Mouse (Mus musculus): ENCODE measurements at regions not wholly inside any gene's neighbourhood (a gene's known extent, or its start where the extent isn't known, plus 50 kb on each side); places are given as distances from the start of the nearest gene placed in this dataset.

DNA sequence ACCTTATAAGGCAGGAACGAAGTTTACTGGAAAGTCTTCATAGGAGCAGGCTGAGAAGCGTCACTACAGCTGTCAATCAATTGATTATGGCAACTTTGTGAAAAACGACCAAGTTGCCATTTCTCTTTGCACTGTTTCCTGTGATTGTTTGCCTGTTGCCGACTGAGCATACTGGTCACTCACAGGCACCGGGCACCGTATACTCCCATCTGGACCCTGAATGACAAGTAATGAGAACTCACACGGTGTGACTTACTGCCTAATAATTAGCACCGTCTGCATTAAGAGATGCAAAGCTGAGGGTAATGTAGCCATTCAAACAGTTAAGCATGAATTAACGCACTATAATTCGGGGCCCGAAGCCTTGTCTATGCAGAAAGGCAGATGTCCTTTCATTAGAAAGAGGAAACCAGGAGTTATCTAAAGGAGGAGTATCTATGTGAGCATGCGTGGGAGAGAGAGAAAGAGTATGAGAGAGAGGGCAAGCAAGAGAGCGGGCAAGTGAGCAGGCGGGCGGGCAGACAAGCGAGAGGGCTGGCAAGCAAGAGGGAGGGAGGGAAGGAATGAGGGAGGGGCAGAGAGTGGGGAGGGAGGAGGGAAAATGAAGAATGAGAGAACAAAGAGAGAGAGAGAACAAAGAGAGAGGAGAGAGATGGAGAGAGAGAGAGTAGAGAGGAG is 231.4 kb upstream of the Arid2 start:
- TF ChIP-seq CTCF (IDR thresholded peaks at IDR 0.05; ENCODE audit: borderline replicate concordance, control insufficient read depth, extremely low read depth, insufficient read depth, low read length, poor library complexity) (no peak), POLR2A (IDR thresholded peaks at IDR 0.05; ENCODE audit: control insufficient read depth, extremely low read depth, insufficient read depth, low read length, poor library complexity) (no peak)
- Histone ChIP-seq H3K27me3 (ENCODE audit: control insufficient read depth, insufficient read depth, low read length) (no peaks in the 10 kb centered on the region), H3K4me1 (replicated peaks; ENCODE audit: control insufficient read depth, insufficient read depth, low read length) (no peaks in the 10 kb centered on the region), H3K36me3 (ENCODE audit: control insufficient read depth, insufficient read depth, low read length) (no peaks in the 10 kb centered on the region), H3K4me3 (ENCODE audit: control insufficient read depth, insufficient read depth, low read length) (no peak overlapping the region), H3K27ac (ENCODE audit: control insufficient read depth, insufficient read depth, low read length) (no peak overlapping the region)
- WGBS = 71% methylated on average over 16 of the region's 16 CpGs
- no peak for DNase-seq

DNA sequence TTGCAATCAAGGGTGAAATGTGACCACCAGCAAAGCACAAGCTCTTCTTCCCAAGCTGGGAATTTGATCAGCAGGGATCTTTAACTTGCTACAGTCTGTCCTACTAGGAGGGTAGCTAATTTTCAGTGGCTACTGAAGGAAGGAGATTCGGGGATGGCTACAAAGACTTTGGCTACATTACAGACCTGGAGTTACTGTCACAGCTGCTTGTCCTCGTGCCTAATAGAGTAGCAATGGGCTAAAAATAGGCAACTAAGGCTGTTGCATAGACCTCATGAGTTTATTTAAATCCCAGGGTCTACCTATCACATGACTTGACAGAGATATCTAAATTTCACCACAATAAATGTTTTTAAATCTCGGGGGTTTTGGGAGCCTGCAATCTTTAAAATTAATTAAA is 227.7 kb upstream of the Arid2 start:
- no peak for TF ChIP-seq CTCF (IDR thresholded peaks at IDR 0.05; ENCODE audit: borderline replicate concordance, control insufficient read depth, extremely low read depth, insufficient read depth, low read length, poor library complexity)
- TF ChIP-seq POLR2A (IDR thresholded peaks at IDR 0.05; ENCODE audit: control insufficient read depth, extremely low read depth, insufficient read depth, low read length, poor library complexity) = no peak
- H3K27me3 ChIP-seq (ENCODE audit: control insufficient read depth, insufficient read depth, low read length) = no peaks in the 10 kb centered on the region
- H3K27ac ChIP-seq (ENCODE audit: control insufficient read depth, insufficient read depth, low read length) = no peak overlapping the region
- no peaks in the 10 kb centered on the region for H3K36me3 ChIP-seq (ENCODE audit: control insufficient read depth, insufficient read depth, low read length)
- H3K4me1 ChIP-seq (replicated peaks; ENCODE audit: control insufficient read depth, insufficient read depth, low read length) = no peaks in the 10 kb centered on the region
- no peak for DNase-seq
- H3K4me3 ChIP-seq (ENCODE audit: control insufficient read depth, insufficient read depth, low read length) = no peak overlapping the region
- 71% methylated on average over 3 of the region's 3 CpGs for WGBS

DNA sequence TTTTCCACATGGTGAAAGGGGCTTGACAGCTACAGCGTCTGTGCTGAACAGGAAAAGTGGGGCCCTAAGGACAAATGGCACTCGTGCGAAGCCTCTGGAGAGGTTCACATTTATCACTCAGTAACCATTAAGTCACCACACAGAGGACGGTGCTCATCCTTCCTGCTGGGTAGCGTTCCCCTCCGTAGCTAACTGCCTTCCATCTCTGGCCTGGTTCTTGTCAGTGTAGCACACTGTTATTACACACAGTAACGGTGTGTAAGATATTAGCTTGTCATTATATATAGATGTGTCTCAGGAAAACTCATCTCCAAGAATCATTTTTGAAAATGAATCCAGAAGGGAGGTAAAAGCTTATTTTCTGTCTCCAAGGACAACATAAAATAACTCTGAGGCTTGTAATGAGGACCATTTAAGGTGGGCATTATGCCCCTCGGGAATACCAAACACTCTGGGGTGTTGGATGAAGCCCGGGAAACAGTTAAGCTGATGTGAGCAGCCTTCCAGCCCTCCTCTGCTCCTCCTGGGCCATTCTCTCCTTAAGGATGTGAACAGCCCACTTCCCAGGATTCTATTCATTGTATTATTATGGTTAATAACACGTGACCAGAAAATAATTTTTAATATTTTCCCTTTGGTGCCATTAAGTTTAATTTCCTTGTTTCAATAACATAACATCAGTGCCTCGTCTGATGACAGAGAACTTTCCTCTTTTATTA is 222.7 kb upstream of the Arid2 start:
- 84% methylated on average over 11 of the region's 11 CpGs for WGBS
- Histone ChIP-seq H3K27ac (ENCODE audit: control insufficient read depth, insufficient read depth, low read length) (no peak overlapping the region), H3K36me3 (ENCODE audit: control insufficient read depth, insufficient read depth, low read length) (no peaks in the 10 kb centered on the region), H3K4me3 (ENCODE audit: control insufficient read depth, insufficient read depth, low read length) (no peak overlapping the region), H3K4me1 (replicated peaks; ENCODE audit: control insufficient read depth, insufficient read depth, low read length) (no peaks in the 10 kb centered on the region), H3K27me3 (ENCODE audit: control insufficient read depth, insufficient read depth, low read length) (no peaks in the 10 kb centered on the region)
- no peak for TF ChIP-seq POLR2A (IDR thresholded peaks at IDR 0.05; ENCODE audit: control insufficient read depth, extremely low read depth, insufficient read depth, low read length, poor library complexity)
- TF ChIP-seq CTCF (IDR thresholded peaks at IDR 0.05; ENCODE audit: borderline replicate concordance, control insufficient read depth, extremely low read depth, insufficient read depth, low read length, poor library complexity) = no peak
- DNase-seq = no peak

DNA sequence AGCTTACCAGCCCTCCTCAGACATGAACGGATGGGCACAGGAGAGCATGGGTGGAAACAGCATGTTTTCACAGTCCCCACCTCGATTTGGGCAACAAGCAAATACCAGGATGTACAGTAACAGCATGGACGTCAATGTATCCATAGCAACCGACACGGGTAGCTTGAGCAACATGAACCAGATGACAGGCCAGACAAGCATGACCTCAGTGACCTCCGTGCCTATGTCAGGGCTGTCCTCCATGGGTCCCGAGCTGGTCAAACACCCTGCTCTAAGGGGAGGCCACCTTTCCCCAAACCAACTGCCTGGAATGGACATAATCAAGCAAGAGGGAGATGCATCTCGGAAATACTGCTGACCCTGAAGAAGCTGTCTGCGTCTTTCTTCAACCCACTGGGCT is 211.7 kb upstream of the Arid2 start:
- no peaks in the 10 kb centered on the region for H3K27me3 ChIP-seq (ENCODE audit: control insufficient read depth, insufficient read depth, low read length)
- H3K27ac ChIP-seq (ENCODE audit: control insufficient read depth, insufficient read depth, low read length) = no peak overlapping the region
- WGBS = 93% methylated on average over 9 of the region's 9 CpGs
- no peak for DNase-seq
- H3K4me3 ChIP-seq (ENCODE audit: control insufficient read depth, insufficient read depth, low read length) = no peak overlapping the region
- H3K4me1 ChIP-seq (replicated peaks; ENCODE audit: control insufficient read depth, insufficient read depth, low read length) = no peaks in the 10 kb centered on the region
- TF ChIP-seq CTCF (IDR thresholded peaks at IDR 0.05; ENCODE audit: borderline replicate concordance, control insufficient read depth, extremely low read depth, insufficient read depth, low read length, poor library complexity) (no peak), POLR2A (IDR thresholded peaks at IDR 0.05; ENCODE audit: control insufficient read depth, extremely low read depth, insufficient read depth, low read length, poor library complexity) (no peak)
- no peaks in the 10 kb centered on the region for H3K36me3 ChIP-seq (ENCODE audit: control insufficient read depth, insufficient read depth, low read length)

DNA sequence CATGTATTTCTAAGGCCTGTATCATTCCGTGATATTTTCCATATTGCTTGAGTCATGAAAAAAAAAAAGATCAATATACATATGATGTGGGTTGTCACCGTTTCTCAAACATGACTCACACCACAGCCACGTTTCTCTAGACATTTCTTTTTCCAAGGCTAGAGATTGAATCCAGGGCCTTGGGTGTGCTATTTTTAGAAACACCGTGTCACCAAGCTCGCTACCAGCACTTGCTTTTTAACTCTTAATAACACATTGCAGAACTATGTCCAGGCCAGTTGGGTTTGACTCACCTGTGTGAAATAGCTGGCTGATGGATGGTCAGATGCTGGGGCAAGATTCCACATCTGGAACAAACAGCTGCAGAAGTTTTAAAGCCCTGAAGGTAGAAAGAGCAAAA is 209.6 kb upstream of the Arid2 start:
- Histone ChIP-seq H3K4me1 (replicated peaks; ENCODE audit: control insufficient read depth, insufficient read depth, low read length) (no peaks in the 10 kb centered on the region), H3K36me3 (ENCODE audit: control insufficient read depth, insufficient read depth, low read length) (no peaks in the 10 kb centered on the region), H3K27me3 (ENCODE audit: control insufficient read depth, insufficient read depth, low read length) (no peaks in the 10 kb centered on the region), H3K27ac (ENCODE audit: control insufficient read depth, insufficient read depth, low read length) (no peak overlapping the region), H3K4me3 (ENCODE audit: control insufficient read depth, insufficient read depth, low read length) (no peak overlapping the region)
- WGBS = 60% methylated on average over 5 of the region's 5 CpGs
- no peak for DNase-seq
- TF ChIP-seq CTCF (IDR thresholded peaks at IDR 0.05; ENCODE audit: borderline replicate concordance, control insufficient read depth, extremely low read depth, insufficient read depth, low read length, poor library complexity) (no peak), POLR2A (IDR thresholded peaks at IDR 0.05; ENCODE audit: control insufficient read depth, extremely low read depth, insufficient read depth, low read length, poor library complexity) (no peak)

DNA sequence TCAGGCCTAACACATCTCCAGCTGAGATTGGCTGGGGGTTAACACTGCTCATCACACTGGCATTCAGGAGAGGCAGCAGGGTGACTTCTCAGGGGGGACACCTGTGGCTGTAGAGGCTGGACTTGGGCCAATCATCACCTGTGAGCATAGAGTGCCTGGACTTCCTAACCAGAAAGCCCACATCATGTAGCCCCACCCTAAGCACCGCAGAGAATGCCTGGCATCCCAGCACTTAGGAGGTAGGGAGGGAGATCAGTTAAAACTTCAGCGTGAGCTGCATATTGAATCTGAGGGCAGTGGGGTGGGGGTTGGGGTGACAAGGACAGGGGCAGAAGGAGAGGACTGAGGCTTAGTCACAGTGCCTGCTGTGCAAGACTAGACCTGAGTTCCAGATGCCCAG is 208.7 kb upstream of the Arid2 start:
- 78% methylated on average over 2 of the region's 2 CpGs for WGBS
- Histone ChIP-seq H3K27ac (ENCODE audit: control insufficient read depth, insufficient read depth, low read length) (no peak overlapping the region), H3K4me1 (replicated peaks; ENCODE audit: control insufficient read depth, insufficient read depth, low read length) (no peaks in the 10 kb centered on the region), H3K4me3 (ENCODE audit: control insufficient read depth, insufficient read depth, low read length) (no peak overlapping the region), H3K36me3 (ENCODE audit: control insufficient read depth, insufficient read depth, low read length) (no peaks in the 10 kb centered on the region), H3K27me3 (ENCODE audit: control insufficient read depth, insufficient read depth, low read length) (no peaks in the 10 kb centered on the region)
- TF ChIP-seq CTCF (IDR thresholded peaks at IDR 0.05; ENCODE audit: borderline replicate concordance, control insufficient read depth, extremely low read depth, insufficient read depth, low read length, poor library complexity) (no peak), POLR2A (IDR thresholded peaks at IDR 0.05; ENCODE audit: control insufficient read depth, extremely low read depth, insufficient read depth, low read length, poor library complexity) (no peak)
- DNase-seq = no peak
